Mouse (Mus musculus): ENCODE measurements around the gene Kcnq5.

GRCm38 (mm10) chr1:21436753-21437152, 525.0 kb downstream of the Kcnq5 start:
- TF ChIP-seq TAL1 (IDR thresholded peaks at IDR 0.05; ENCODE audit: low read length) = no peak
- no peak for TF ChIP-seq GATA1 (IDR thresholded peaks at IDR 0.05; ENCODE audit: low read length)

Data from erythroblast, embryonic 14.5 days (primary cell).